Mouse (Mus musculus) heart, adult 18-20 months (tissue): Measurements from ENCODE around the gene Olfr1113. TPM values are rescaled to one million over a fixed set of nuclear protein-coding genes. Genes with fewer than 3 reads are reported as not detected.
"Not testable (repeated sequence)": the region's sequence is repeated elsewhere in the genome, so short reads cannot be mapped to it uniquely, and the experiment has no call there.

Experiments
- DNase-seq, 2 experiments: peaks; one replicate each; pipeline ENCODE4 v3.0.0; 2021 to 2022; ENCODE audit warnings: mixed read lengths in 1 of 2
- long read RNA-seq, 2 experiments: library from polyadenylated mRNA; stranded (forward); transcript quantifications; one replicate each; pipeline ENCODE4 v2.0.0; 2021
- microRNA-seq, 2 experiments: library from miRNA; unstranded; fragments of <30 nt; microRNA quantifications; one replicate each; pipeline ENCODE4 v1.2.0; 2022
- total RNA-seq, 2 experiments: library from RNA; stranded (reverse); gene quantifications; 2 replicates each; pipeline ENCODE4 v1.2.3; 2021

Gene Olfr1113
- not detected for total RNA-seq
- long read RNA-seq, experiment 1 = 0 reads
- long read RNA-seq, experiment 2 = 0 reads

DNA sequence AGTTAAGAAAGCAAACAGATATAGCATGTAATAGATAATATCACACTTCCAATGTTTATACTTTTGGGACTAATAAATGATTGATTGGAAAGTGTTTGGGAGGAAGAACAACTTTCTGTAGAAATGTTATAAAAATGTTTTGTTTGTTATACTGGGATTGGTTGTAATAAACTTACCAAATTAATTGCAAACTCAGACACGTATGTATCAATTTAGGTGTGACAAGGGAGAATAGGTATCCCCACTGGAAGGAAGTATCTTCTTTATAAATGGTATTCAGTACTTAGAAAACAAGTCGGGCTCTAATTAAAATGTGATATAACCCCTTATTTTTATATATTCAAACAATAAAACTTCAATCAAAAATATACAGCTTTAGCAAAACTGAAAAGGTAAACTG is at the start of gene Olfr1113:
Gene Olfr1113 (plus strand): TSS at position 301 of the 400 bp plus-strand sequence.
- DNase-seq = no peak

DNA sequence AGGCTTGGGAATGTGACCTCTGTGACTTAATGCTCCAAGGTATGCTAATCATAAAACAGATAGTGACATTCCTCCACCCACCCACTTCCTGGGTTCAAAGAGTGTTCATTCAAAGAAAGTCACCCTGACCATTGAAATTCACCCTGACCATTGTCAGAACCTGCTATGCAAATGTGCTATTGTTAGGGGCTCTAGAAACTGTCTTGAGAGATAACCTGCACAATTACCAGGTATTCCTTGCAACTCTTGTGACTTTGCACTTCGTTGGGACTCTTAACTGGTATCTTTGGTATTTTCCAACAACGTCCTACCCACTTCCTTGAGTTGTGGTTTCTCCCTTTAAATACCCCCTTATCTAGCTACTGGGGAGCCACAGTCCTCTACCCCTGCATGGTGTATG is 41.0 kb upstream of the Olfr1113 start:
- DNase-seq = not testable (repeated sequence)

DNA sequence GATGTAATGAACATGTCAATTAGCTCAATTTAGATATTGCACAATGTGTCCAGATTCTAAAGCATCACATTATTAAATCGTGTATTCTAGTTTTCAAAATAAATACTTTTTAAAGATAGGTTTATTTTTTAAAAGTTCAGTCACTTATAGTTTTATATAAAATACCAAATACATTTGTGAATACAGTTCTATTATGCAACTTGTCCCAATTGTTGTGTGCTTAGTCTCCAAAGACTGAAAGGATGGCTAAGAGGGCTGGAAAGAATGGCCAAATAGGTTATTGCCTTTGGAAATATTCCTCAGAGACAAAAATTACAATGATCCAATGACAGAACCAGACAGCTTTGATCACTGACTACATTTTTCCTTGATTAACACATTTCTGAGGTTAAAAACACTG is 21.3 kb upstream of the Olfr1113 start, which contains the start of gene Olfr1112:
Gene Olfr1112 (plus strand): TSS at position 301 of the 400 bp plus-strand sequence.
- DNase-seq = no peak

DNA sequence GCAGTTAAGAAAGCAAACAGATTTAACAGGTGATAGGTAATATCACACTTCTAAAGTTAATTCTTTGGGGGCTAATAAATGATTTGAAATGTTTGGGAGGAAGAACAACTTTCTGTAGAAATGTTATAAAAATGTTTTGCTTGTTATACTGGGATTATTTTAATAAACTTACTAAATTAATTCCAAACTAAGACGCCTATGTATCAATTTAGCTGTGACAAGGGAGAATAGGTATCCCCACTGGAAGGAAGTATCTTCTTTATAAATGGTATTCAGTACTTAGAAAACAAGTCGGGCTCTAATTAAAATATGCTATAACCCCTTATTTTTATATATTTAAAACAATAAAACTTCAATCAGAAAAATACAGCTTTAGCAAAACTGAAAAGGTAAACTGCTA is 38.9 kb downstream of the Olfr1113 start, which contains the start of gene Olfr1115:
Gene Olfr1115 (plus strand): TSS at position 301 of the 400 bp plus-strand sequence.
- no peak for DNase-seq

Small RNA genes within 50 kb of the gene (microRNA-seq; reads per million reads assigned to microRNA genes)
- gene Gm27438 = 0 reads per million in 2 experiments

Other genes with a start within 250 kb of the Olfr1113 start
- not detected for gene Olfr1099, start 248.3 kb upstream of the Olfr1113 start, total RNA-seq
- not detected for gene Olfr1100, start 229.0 kb upstream of the Olfr1113 start, total RNA-seq
- gene Olfr1101, start 217.7 kb upstream of the Olfr1113 start, total RNA-seq = not detected
- gene Olfr1102, start 210.6 kb upstream of the Olfr1113 start, total RNA-seq = not detected
- gene Olfr1104, start 181.9 kb upstream of the Olfr1113 start, total RNA-seq = not detected
- gene Olfr1105, start 172.4 kb upstream of the Olfr1113 start, total RNA-seq = not detected
- not detected for gene Olfr1106, start 156.7 kb upstream of the Olfr1113 start, total RNA-seq
- not detected for gene Olfr1107, start 133.2 kb upstream of the Olfr1113 start, total RNA-seq
- not detected for gene Olfr1109, start 113.0 kb upstream of the Olfr1113 start, total RNA-seq
- gene Olfr259, start 94.4 kb upstream of the Olfr1113 start, total RNA-seq = not detected
- gene Olfr1110, start 68.7 kb upstream of the Olfr1113 start, total RNA-seq = not detected
- not detected for gene Olfr1111, start 56.3 kb upstream of the Olfr1113 start, total RNA-seq
- not detected for gene Olfr1112, start 21.2 kb upstream of the Olfr1113 start, total RNA-seq
- not detected for gene Olfr1115, start 39.0 kb downstream of the Olfr1113 start, total RNA-seq
- not detected for gene Olfr1116, start 58.6 kb downstream of the Olfr1113 start, total RNA-seq
- not detected for gene Olfr1118, start 98.6 kb downstream of the Olfr1113 start, total RNA-seq
- gene Olfr1120, start 145.8 kb downstream of the Olfr1113 start, total RNA-seq = not detected
- gene Olfr1121, start 160.9 kb downstream of the Olfr1113 start, total RNA-seq = not detected
- not detected for gene Olfr1122, start 176.9 kb downstream of the Olfr1113 start, total RNA-seq
- not detected for gene Olfr1123, start 207.7 kb downstream of the Olfr1113 start, total RNA-seq
- not detected for gene Olfr1124, start 221.3 kb downstream of the Olfr1113 start, total RNA-seq
- gene Olfr1126, start 245.0 kb downstream of the Olfr1113 start, total RNA-seq = not detected